Mouse (Mus musculus) MEL (cell line): ENCODE measurements around the gene Trim5.
"Not testable (repeated sequence)": the region's sequence is repeated elsewhere in the genome, so short reads cannot be mapped to it uniquely, and the experiment has no call there.

ENCODE experiments used
- CHD2 ChIP-seq: IDR thresholded peaks from 2 replicates; pipeline ENCODE4 v1.6.1; 2011; ENCODE audit warnings: low read length, improper control_type of control experiment
- RAD21 ChIP-seq: IDR thresholded peaks from 2 replicates; pipeline ENCODE4 v1.6.1; 2011; ENCODE audit warnings: mild to moderate bottlenecking, low read depth, low read length, improper control_type of control experiment
- TAL1 ChIP-seq: IDR thresholded peaks from 2 replicates; pipeline ENCODE4 v1.6.1; 2012; ENCODE audit warnings: mild to moderate bottlenecking, inconsistent platforms, low read length, moderate library complexity, mixed read lengths

DNA sequence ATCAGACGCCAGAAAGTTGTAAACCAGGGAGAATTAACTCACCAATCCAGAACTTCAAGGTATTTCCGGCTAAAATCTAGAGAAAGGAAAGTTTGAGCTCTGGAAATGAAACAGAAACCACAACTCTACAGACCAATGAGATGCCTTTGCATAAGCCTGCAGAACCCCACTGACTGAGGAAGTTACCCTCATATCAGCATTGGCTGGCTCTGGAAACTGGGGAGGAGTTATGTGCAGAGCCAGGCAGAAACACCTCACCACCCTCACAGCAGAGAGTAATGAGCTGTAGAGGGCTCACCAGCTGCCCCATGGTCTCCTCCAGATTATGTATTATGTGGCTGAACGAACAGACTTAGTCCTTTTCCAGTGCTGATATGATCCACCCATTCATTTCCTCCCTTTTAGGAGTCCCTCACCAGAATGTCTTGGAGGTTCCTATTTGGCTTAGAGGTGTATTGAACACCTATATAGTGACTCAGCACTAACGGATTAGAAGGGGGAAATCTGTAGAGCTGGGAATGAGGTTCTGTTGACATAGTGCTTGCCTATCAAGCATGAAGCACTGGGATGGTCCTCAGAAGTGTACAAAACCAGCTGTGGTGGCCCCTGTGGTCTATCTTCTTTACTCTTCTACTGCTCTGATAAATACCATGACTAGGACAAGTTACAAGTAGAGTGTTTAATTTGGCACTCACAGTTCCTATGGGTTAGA is 27.6 kb upstream of the Trim5 start, which contains the start of gene Trim12a:
- not testable (repeated sequence) for TF ChIP-seq CHD2, TAL1, RAD21
